Mouse (Mus musculus) olfactory bulb, adult 2 months (tissue): Measurements from ENCODE around the gene Llgl2. TPM values are rescaled to one million over a fixed set of nuclear protein-coding genes. Genes with fewer than 3 reads are reported as not detected.
A peak's percentile ranks its signal among the peaks of the same experiment; 100 is the strongest.

Experiments used
- H3K27ac ChIP-seq: fragments of 200-500 bp; 2 replicates; pipeline ENCODE4 v1.5.1; 2012; ENCODE audit warnings: low read depth, low read length; ENCODE audit not compliant: insufficient read depth
- H3K4me1 ChIP-seq: fragments of 200-500 bp; 2 replicates; pipeline ENCODE4 v1.6.1; 2012; ENCODE audit warnings: low read length; ENCODE audit not compliant: control insufficient read depth, insufficient read depth
- H3K4me3 ChIP-seq: fragments of 200-500 bp; 2 replicates; pipeline ENCODE4 v1.5.1; 2012; ENCODE audit warnings: mild to moderate bottlenecking, low read depth, low read length, moderate library complexity; ENCODE audit not compliant: insufficient read depth
- CTCF ChIP-seq: fragments of 200-500 bp; IDR thresholded peaks from 2 replicates; pipeline ENCODE4 v1.5.1; 2012; ENCODE audit warnings: low read depth, mild to moderate bottlenecking, low read length, moderate library complexity; ENCODE audit not compliant: insufficient read depth
- POLR2A ChIP-seq: fragments of 200-500 bp; IDR thresholded peaks from 2 replicates; pipeline ENCODE4 v1.6.1; 2012; ENCODE audit warnings: mild to moderate bottlenecking, low read depth, low read length, moderate library complexity; ENCODE audit not compliant: insufficient read depth
- WGBS: fragments of 180-500 bp; shearing (Covaris S2); methylation state at CpG from one replicate; pipeline ENCODE4 v1.1.7; 2018; 5-methylcytosine and 5-hydroxymethylcytosine counted together
- polyA plus RNA-seq: library from polyadenylated mRNA; stranded (reverse); fragments of >200 nt; gene quantifications from 2 replicates; pipeline ENCODE4 v1.2.4, GENCODE M21; 2012; ENCODE audit warnings: low replicate concordance; ENCODE audit not compliant: missing spikeins, insufficient read depth, insufficient read length

Gene Llgl2
- polyA plus RNA-seq, 1 experiment = not detected

GRCm38 (mm10) chr11:115812533-115813420 lies 11.1 kb upstream of the Llgl2 start:
- TF ChIP-seq CTCF = no peak
- no peak for TF ChIP-seq POLR2A
- Histone ChIP-seq H3K4me1 (peaks cover 28% of the 10 kb centered on the region), H3K27ac (0 out of 2 replicates have a peak overlapping the region, but pooled peaks have one; percentile 23), H3K4me3 (peak overlapping the region; percentile 76)
- 8% methylated on average over 28 of the region's 28 CpGs for WGBS

DNA sequence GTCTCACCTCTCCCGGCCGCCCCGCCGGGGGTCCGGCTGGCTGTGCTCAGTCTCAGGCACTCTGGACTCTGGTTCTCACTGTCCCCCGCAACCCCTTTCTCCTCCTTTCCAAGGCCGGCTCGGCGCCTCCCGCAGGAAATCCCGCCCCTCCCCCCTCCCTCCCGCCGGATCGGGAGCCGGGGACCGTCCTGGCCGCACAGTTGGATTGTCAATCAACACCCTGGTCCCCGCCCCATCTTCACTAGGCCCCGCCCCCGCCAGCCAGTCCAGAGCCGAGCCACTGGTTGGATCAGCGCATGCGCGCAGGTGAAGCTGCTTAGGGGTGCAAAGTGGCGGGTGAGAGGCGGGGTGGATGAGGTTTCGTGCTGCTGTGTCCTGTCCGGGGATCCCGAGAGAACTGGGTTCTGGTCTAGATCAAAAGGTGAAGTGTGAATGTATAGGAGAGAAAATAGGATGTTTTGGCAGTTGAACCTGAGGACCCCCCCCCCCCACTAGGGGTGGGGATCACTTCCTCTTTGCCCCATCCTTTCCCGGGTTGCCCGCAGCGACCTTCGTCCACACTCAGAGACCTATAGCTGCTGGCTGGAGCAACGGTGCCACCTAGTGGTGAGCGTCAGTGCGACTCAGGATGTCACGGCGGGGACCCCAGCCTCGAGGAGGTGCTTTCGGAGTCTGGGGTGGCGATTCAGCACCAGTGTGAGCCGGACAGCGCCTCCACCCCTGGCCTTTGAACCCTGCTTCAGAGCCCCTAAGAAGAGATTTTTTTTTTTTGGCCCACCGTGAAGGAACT lies 10.1 kb upstream of the Llgl2 start, which contains the start of gene Caskin2:
Caskin2 (minus strand) TSS at position 133 of the 790 bp plus-strand sequence.
- peaks cover 22% of the 10 kb centered on the region for H3K4me1 ChIP-seq
- peak; percentile 12; the same call in 1 of the 2 replicates for TF ChIP-seq POLR2A
- TF ChIP-seq CTCF = peak; percentile 97
- peak within 1 kb of the TSS; percentile 76 for H3K4me3 ChIP-seq
- WGBS = under 1% methylated on average over 44 of the region's 44 CpGs
- 0 out of 2 replicates have a peak within 1 kb of the TSS, but pooled peaks have one; percentile 12 for H3K27ac ChIP-seq

GRCm38 (mm10) chr11:115814605-115815450 lies 9.0 kb upstream of the Llgl2 start, which contains the start of gene Tsen54:
TSS of gene Tsen54 (plus strand) at chr11:115814724.
- Histone ChIP-seq H3K4me3 (peak within 1 kb of the TSS; percentile 76), H3K4me1 (peaks cover 15% of the 10 kb centered on the region), H3K27ac (no peak within 1 kb of the TSS)
- TF ChIP-seq POLR2A (peak; percentile 40), CTCF (no peak)
- under 1% methylated on average over 84 of the region's 84 CpGs for WGBS

DNA sequence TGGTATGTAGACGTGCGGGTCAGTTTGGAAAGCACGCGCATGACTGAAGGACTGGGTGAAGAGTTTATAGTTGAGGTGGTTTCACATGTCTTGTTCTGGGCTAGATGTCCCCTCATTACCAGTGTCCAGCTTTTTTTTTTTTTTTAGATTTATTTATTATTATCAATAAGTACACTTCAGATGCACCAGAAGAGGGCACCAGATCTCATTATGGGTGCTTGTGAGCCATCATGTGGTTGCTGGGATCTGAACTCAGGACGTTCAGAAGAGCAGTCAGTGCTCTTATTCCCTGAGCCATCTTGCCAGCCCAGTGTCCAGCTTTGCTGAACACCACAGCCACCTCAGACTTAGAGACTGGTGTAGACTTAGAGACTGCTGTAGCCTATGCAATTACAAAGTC lies 6.5 kb upstream of the Llgl2 start:
- 91% methylated on average over 5 of the region's 5 CpGs for WGBS

GRCm38 (mm10) chr11:115819915-115820623 lies 3.8 kb upstream of the Llgl2 start:
- no peak for TF ChIP-seq CTCF
- no peak for TF ChIP-seq POLR2A
- Histone ChIP-seq H3K4me3 (no peak overlapping the region), H3K27ac (no peak overlapping the region), H3K4me1 (peaks cover 24% of the 10 kb centered on the region)
- 92% methylated on average over 16 of the region's 16 CpGs for WGBS

More for the DNA sequence above, 6.5 kb upstream of the Llgl2 start:
- no peak for TF ChIP-seq POLR2A
- no peak for TF ChIP-seq CTCF
- Histone ChIP-seq H3K4me1 (peaks cover 22% of the 10 kb centered on the region), H3K4me3 (no peak overlapping the region), H3K27ac (no peak overlapping the region)

- TF ChIP-seq CTCF (no peak), POLR2A (no peak)
- Histone ChIP-seq H3K4me3 (no peak overlapping the region), H3K27ac (no peak overlapping the region), H3K4me1 (peaks cover 18% of the 10 kb centered on the region)
- WGBS = 53% methylated on average over 4 of the region's 4 CpGs
These were observed 2.8 kb upstream of the Llgl2 start for GRCm38 (mm10) chr11:115821001-115821400.

DNA sequence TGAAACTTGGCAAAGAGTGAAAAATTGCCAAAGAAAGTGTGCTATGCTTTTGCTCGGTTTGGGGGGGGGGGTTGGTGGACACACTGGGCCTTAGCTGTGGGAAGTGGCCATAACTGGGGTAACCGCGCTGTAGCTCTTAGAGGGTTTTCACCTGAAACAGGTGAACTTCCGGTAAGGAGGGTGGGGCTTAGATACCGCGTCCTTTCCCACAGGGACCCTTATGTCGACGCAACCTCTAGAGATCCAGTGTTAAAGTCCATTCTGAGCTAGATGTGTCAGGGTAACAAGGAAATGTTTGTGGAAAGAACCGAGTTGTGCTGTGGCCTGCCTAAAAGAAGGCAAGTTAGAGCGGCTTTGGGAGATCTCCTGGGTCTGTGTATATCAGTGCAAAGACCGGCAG lies 964 bp downstream of the Llgl2 start:
- WGBS = 35% methylated on average over 11 of the region's 11 CpGs
- H3K4me3 ChIP-seq = no peak overlapping the region
- peaks cover 18% of the 10 kb centered on the region for H3K4me1 ChIP-seq
- TF ChIP-seq CTCF = no peak
- TF ChIP-seq POLR2A = no peak
- no peak overlapping the region for H3K27ac ChIP-seq
